Mouse (Mus musculus): ENCODE measurements around the gene Rerg.
A peak's percentile ranks its signal among the peaks of the same experiment; 100 is the strongest.

DNA sequence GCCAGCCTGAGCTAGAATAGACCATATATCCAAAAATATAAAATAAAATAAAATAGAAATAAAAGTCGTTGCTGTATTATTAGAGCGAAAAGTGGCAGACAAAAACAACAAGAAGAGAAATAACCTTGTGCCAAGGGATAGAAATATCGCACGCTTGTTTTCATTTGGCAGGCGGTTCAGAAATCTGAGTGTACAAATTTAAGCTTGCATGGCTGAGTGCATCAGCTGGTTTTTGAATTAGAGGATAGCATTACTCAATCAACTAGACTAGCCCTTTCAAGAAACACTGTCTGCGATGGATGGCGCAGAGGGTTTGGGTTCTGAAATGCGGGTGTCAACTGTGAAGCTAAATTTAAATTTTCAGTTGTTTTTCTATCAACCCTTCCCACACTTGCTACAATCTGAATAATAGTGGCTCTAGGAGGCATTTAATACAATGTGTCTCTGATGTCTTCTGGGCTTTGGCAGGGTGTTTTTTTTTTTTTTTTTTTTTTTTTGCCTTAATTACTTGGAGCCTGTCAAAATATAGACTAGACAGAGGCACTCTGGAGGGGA lies 10.8 kb downstream of the Rerg start:
- TF ChIP-seq ZNF384 (IDR thresholded peaks at IDR 0.05; ENCODE audit: low read depth, low read length) (0 out of 2 replicates have a peak, but pooled peaks have one; percentile 26), HCFC1 (IDR thresholded peaks at IDR 0.05; ENCODE audit: borderline replicate concordance, insufficient read depth, low read length) (no peak), MAFK (IDR thresholded peaks at IDR 0.05; ENCODE audit: insufficient read depth, low read depth, low read length) (no peak), CHD2 (IDR thresholded peaks at IDR 0.05; ENCODE audit: low read depth, low read length) (no peak)
